Mouse (Mus musculus) adrenal gland, postnatal 4 days (tissue): ENCODE measurements around the gene Pik3cd. TPM values are rescaled to one million over a fixed set of nuclear protein-coding genes. Genes with fewer than 3 reads are reported as not detected.
A peak's percentile ranks its signal among the peaks of the same experiment; 100 is the strongest.

Source experiments
- DNase-seq, 2 experiments: peaks; one replicate each; pipeline ENCODE4 v3.0.0; 2021 to 2022; ENCODE audit warnings: low spot score in 2 of 2, mixed read lengths in 2 of 2
- microRNA-seq: library from miRNA; unstranded; fragments of <30 nt; microRNA quantifications from one replicate; pipeline ENCODE4 v1.2.0, GENCODE M21; 2021
- total RNA-seq, 2 experiments: library from RNA; stranded (reverse); gene quantifications; 2 replicates each; pipeline ENCODE4 v1.2.3; 2021

Pik3cd gene
- total RNA-seq, 2 experiments from 2014 or later, result 6.8 to 8.0 TPM

DNA sequence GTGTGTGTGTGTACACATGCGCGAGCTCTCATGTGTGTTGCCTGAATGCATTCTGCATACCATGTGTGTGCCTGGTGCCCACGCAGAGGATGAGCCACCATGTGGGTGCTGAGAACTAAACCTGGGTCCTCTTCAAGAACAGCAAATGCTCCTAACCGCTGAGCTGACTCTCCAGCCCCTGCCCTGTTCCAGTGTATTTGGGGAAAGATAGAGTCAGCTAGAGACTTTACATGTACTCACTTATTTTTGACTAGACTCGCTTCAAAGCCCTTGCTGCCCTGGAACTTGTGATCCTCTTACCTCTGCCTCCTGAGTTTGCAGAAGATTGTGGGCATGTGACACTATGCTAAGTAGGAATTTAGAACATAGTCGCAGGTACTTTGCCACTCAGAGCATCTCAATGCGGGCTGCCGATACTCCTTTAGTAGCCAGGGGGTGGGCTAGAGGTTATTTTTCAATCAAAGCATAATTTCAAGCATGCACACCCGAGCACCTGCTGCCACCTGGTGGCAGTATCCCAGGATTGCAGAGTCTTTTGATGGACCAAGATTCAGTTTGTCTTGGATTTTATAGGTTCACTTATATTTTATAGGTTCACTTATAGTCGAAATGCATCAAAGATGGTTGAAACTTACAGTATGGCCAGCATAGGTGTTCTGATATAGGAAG lies 90.9 kb downstream of the Pik3cd start:
- peak in 1 of 2 experiments; percentile 19 for DNase-seq

DNA sequence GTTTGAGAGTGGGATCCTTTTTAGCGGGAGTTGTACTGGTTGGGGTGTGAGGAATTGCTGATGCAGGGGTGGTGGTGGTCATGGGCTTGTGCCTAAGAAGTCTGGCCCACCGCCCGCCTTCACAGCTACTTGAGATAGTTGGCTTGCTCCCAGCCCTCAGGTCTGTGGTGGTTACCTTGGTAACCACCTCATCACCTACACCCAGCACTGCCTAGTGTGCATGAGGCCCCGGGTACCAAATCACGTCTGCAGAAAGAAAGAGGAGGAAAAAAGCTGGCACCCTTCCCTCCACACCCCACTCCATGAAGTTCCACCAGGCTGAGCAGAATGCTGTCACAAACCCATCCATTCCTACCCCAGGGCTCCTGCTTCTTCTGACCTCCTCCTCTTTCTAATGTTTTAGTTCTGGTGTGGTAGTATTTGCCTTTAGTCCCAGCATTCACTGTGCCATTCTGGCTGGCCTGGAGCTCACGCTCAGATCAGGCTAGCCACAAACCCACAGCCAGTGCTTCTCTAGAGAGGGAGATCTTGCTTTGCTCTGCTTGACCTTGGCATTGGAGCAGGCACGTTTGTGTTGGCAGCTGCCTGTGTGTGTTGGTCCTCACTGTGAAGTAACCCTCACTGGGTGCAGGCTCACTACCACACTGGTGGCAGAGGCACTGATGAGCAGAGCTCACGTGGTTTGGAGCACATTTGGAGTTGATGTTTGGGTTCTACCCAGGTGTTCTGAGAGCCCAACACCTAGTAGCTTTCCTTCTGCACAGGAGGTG lies 92.9 kb downstream of the Pik3cd start:
- DNase-seq, result no peak

DNA sequence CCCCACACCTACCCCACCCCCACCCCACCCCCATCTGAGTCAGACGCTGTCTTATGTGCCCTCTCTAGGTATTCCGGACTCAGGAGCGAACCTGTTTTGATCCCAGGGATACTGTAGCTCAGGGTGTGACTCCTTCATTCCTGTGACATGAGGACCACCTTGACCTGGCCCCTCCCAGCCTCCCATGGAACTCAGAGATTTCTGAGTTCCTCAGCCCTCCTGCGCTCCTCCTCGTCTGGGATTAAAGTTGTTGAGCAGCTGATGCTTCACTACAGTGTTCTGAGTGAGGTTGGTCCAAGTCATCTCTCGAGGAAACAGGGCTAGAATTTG lies 94.1 kb downstream of the Pik3cd start:
- no peak for DNase-seq

DNA sequence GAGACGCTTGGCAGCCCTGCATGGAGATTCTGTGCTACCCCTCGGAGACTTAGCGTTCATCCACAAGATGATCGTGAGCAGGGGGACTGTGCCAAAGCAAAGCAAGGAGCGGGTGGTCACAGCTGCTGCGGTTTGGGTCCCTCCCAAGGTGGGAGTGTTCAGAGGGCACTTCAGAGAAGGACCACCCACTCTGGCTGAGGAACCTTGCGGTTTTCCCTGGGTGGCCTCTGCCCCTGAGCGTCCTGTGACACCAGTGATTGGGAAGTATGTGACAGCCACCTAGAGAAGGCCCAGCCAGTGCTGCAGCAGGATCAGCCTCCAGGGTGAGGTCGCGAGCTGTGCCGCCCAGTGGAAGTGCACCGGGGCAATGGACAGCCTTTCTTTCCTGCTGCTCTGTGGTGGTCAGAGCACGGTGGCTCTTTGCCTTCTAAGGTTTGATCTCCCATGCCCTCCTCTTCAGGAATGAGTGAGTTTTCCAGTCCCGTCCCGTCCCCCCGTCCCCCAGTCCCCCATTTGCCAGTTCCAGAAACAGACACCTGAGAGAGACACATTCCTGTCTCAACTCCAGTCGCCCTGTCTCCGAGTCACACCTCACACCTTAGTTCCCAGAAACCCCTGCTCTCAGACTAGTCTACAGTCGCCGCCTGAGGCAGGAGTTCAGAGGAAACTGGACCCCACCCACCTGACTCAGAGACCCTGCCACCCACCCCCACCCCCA lies 94.6 kb downstream of the Pik3cd start:
- no peak for DNase-seq

DNA sequence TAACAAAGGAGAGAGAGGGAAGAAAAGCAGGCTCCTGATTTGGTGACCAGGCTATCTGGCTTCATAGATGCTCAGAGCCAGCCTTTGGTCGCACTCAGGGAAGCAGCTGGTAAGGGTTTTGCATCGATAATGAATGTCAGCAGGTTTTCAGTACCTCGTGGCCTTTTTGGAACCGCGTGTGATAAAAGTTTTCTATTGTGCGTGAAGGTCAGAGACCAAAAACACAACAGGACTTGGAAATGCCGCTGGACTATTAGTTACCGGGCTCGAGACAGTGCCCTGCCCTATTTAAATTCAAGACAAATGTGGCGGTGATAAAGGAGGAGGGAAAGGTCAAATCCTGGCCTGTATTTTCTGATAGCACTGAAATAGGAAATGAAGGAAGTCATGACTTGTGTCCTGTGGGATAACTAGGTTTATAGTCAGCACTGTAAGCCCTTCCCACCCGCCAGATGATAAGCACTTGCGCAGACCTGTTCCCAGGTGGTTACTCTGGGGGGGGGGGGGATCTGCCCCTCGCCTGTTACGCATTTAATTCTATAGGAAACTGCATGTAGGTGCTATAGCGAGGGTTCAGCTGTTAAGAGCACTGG lies 95.5 kb downstream of the Pik3cd start:
- DNase-seq, result no peak

DNA sequence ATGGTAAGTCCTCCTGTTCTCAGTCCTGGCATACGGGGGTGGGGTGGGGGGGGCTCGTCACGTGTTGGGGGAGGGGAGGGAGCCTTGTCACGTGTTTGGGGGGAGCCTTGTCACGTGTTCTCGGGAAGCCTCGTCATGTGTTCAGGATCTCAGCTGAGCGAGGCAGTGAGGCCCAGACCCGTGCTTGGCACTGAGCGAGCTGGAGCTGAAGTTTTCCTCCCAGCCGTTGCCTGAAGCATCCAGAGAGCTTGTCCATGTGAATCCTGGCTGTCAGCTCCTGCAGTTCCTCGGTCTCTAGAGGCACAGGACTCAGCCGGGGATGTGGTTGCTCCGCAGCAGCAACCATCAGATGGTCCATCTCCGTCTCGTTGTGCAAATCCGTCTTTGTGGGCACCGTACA lies 96.3 kb downstream of the Pik3cd start:
- no peak for DNase-seq

DNA sequence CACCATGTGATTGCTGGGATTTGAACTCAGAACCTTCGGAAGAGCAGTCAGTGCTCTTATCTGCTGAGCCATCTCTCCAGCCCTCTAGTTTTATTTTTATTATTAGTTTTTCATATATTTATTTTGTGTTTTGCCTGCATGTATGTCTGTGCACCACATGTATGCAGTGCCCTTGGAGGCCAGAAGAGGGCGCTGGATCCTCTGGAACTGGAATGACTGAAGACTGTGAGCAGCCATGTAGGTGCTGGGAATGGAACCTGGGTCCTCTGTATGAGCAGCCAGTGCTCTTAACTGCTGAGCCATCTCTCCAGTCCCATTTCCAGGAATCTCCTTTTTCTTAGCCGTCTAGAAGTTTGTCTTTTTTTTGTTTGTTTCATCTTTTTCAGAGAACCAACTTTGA lies 97.9 kb downstream of the Pik3cd start:
- no peak for DNase-seq

DNA sequence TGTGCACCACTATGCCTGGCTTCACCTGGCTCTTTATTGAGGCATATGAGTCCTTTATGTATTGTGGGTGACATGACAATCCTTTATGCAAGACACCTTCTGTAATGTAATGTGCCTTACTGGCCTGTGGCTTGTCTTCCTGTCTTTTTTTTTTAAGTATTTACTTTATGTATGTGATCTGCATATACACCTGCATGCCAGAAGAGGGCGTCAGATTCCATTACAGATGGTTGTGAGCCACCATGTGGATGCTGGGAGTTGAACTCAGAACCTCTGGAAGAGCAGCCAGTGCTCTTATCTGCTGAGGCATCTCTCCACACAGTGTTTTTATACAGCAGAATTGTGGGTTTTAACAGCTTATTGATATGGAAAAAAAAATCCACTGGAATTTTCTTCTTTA lies 98.5 kb downstream of the Pik3cd start:
- DNase-seq, result no peak

DNA sequence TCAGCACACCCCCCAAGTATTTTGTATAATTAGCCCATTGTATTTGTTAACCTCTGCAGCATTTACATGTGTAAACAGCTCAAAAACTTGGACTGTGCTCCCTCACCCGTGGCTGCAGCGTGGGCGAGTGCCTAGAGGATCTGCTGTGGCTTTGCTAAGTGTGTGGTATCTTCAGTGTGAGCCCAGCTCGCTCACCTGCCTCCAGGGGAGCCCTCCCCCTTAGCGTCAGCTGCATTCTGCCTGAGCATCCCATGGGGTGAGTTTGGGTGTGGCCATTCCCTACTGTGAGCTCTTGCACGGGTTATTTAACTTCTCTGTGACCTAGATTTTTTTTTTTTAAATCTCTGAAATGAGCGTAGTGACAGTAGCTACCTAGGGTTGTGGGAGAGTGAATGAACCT lies 100.1 kb downstream of the Pik3cd start:
- DNase-seq, result no peak

DNA sequence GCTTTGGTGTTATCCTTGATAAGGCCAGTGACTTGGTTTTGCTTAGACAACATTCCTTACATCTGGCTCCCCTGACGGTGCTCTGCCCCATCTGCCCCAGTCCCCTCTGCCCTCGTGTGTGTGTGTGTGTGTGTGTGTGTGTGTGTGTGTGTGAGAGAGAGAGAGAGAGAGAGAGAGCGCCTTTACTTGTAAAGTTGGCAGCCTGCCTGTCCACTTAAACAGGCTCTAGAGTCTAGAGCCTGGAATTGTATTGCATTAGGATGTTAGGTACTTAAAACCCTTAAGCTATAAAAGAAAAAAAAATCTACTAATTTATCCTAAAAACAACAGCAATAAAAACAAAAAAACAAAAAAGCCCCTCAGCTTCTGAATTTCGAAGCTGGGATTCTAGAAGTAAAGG lies 100.9 kb downstream of the Pik3cd start:
- DNase-seq, result no peak

DNA sequence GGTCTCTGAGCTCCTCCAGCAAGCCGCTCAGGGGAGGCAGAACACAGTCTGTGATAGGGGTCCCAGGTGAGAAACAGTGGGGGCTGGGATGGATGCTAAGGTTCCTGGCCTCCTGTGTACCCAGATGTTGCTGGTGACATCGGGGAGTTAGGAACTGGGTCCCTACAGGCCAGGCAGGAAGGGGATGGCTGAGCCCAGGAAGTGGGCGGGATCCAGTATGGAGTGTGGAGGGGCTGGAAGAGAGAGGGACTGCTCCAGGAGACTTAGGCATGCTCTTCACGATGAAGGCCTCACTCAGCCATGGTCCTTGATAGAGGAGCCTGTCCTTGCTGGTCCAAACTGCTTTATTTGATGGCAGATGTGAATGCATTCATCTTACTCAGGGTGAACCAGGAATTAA lies 102.2 kb downstream of the Pik3cd start:
- DNase-seq, result no peak

DNA sequence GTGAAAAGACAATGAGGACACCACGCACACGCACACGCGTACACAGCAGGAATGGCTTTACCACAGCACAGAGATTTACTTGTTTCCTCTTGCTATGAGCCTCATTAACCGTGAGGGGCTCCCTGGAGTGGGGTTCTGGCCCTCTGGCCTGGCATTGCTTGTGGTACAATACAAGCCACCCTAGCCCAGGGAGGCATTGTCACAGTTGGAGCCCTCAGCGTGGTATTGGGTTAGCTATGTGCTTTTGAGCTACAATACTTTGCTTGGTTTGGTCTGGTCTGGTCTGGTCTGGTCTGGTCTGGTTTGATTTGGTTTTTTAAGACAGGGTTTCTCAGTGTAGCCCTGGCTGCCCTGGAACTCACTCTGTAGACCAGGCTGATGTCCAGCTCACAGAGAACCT lies 102.8 kb downstream of the Pik3cd start:
- no peak for DNase-seq

Small RNA genes within 50 kb of the gene (microRNA-seq; reads per million reads assigned to microRNA genes)
- gene Mir7023, result not detected

Other genes with a start within 250 kb of the Pik3cd start
- gene Rbp7, start 247.6 kb downstream of the Pik3cd start, total RNA-seq, result 10 to 100 TPM; 12.6 to 19.8 TPM
- not detected for gene Tmem274, start 225.2 kb downstream of the Pik3cd start, total RNA-seq
- 10 to 100 TPM; 10.1 to 12.3 TPM for gene Nmnat1, start 217.4 kb downstream of the Pik3cd start, total RNA-seq
- 10 to 100 TPM; 35.3 to 37.4 TPM for gene Lzic, start 217.3 kb downstream of the Pik3cd start, total RNA-seq
- 10 to 100 TPM; 44.7 to 44.8 TPM for gene Ctnnbip1, start 184.3 kb downstream of the Pik3cd start, total RNA-seq
- gene Clstn1, start 116.1 kb downstream of the Pik3cd start, total RNA-seq, result 100 to 1,000 TPM; 116 to 127 TPM
- gene Tmem201, start 35.5 kb upstream of the Pik3cd start, total RNA-seq, result 10 to 100 TPM; 41.2 to 48.6 TPM
- gene Slc25a33, start 71.7 kb upstream of the Pik3cd start, total RNA-seq, result 10 to 100 TPM; 13.2 to 16.8 TPM